Mouse (Mus musculus) spleen, postnatal 36 days (tissue): ENCODE data around the gene Eif2ak3.

ENCODE experiments used
- DNase-seq, 2 experiments: peaks; one replicate each; pipeline ENCODE4 v3.0.0; 2022; ENCODE audit warnings: low spot score in 2 of 2, mixed read lengths in 1 of 2

Eif2ak3 gene

DNA sequence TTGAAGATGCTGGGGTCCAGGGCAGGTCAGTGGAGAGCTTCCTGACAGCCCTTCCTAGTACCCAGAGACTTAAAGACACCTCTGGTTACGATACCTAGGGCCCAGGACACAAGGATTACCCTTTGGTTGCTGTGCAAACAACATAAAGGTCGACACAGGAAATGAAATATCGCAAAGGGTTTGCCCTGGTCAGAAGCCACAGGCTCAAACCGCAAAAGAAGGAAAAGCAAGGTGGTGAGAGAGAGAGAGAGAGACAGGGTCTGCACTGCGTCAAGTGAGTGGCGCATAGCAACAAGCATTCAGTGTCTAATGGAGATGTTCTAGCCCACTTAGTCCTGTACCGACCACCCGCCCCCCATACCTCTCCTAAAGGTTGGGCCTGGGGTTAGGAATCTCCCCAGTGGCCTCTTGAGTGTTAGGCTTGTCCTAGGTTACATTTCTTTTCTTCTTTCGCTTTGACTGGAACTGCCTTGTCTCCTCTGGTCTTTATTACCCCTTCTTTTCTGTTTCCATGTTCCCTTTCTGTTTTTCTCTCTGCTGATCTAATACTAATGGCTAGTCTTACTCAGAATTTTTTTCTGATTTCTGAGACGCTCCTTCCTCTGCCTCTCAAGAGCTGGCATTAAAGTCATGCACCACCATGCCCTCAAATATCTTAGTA is 13.0 kb upstream of the Eif2ak3 start:
- DNase-seq: no peak

DNA sequence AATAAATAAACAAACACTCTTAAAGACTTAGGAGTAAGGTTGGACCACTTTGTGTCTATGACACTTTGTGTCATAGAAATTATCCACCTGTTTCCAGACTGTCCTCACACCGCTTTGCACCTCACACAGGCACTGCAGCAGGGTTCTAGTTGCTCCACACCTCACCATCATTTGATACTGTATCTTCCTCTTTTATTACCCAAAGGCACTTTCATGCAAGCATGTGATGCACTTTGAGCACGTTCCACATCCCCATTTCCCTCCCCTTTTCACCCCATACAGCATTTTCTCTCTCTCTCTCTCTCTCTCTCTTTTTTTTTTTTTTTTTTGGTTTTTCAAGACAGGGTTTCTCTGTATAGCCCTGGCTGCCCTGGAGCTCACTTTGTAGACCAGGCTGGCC is 7.0 kb upstream of the Eif2ak3 start:
- DNase-seq: no peak

DNA sequence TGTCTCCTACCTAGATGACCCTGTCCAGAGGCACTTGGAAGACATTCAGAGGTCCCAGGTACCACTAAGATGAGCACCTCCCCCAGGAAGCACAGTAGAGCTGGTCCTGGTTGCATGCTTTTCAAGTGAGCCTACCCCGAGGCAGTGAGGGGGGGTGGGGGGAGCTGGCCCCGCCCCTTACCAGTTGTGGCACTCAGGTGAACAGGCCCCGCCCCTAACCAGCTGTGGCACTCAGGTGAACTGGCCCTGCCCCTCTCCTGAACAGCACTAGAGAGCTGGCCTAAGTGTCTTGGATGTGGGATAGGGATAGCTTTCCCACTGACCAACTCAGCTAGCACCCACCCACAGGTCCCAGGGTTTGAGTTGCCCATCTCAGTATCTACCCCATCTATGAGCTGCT is 5.8 kb upstream of the Eif2ak3 start:
- no peak for DNase-seq

DNA sequence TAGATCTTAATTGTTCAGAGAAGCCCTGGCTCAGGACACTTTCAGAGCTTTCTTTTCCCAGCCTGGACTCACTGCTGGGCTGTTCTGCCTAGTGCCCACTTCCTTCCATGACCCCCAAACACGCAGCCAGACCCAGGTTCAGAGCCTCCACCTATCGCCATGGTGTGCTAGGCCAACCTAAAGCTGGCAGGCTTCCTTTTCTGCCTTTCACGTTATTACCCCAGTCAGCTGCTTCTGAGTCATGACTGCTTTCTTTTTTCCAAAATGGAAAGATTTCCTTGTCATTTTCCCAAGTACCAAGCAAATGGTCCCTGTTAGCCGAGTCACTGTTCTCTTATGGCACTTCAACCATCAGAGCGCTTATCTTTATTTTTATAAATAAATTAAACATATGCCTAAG is 4.0 kb upstream of the Eif2ak3 start:
- DNase-seq: no peak

GRCm38 (mm10) chr6:70842991-70843390 is 1.3 kb upstream of the Eif2ak3 start:
- no peak for DNase-seq

GRCm38 (mm10) chr6:70844896-70845646 is 756 bp downstream of the Eif2ak3 start:
- DNase-seq: peak; percentile 51 to 54

DNA sequence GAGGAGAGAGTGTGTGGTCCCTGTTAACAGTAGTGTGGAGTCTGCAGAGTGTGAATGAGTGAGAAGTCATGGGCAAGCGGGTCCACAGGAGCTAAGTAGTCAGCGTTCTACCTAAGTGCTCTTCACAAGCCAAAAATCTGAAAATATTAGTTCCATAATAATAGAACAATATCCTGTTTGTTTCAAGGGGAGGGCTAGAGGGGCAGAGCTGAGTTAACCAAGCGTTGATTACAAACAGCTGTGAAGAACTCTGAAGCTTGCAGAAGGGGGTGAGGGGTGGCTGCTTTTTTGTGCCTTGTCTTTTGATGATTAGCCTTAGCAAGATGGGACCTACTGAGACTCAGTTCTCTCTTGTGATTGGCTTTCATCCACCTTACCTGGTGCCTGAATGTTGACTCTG is 3.1 kb downstream of the Eif2ak3 start:
- DNase-seq: peak; percentile 38 to 55

GRCm38 (mm10) chr6:70853371-70853770 is 9.1 kb downstream of the Eif2ak3 start:
- no peak for DNase-seq

DNA sequence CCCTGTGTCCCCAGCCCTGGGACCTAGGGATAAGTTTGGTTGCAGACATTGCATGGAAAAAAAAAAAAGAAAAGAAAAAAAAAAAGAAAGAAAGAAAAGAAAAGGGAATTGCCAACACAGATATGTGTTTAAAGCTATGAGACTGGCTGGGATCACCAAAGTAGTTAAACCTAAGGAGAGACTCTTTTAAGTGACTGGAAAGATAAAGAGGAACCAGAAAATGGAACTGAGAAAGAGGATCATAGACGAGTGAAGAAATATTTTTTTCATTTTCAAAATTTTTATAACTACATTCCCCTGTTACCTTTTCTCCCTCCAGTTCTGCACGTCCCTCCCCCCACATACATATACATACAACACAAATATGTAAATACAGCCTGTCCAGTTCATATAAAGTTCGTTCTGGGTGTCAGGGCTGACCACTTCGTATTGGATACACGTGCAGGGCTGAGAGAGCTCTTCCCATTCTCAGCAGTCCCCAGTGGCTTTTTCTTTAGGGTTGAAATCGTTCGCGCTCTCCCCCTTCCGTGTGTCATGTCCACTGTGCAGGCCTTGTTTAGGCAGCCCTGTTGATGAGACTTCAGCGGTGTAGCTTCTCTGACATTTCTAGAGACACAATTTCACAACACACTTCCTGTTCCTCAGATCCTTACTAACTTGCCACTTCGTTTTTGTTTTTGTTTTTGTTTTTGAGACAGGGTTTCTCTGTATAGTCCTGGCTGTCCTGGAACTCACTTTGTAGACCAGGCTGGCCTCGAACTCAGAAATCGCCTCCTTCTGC is 11.4 kb downstream of the Eif2ak3 start:
- DNase-seq: no peak

DNA sequence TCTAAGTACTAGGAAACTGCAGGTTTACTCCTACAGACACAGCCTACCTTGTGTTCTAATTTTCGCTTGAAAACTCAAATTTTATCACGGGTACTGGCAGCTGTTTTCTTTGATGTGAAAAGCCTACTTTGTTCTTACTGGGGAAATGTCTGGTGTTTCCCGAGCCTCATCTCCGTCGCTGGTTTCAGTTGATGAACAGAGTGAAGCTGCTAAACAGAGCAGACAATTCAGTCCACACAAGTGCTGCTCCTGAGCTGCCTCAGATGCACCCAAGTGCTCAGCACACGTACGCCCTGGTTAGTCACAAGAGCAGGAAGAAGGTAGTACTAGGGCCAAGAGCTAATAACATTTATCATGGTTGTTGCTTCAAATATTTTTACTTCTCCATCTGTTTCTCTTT is 18.4 kb downstream of the Eif2ak3 start:
- DNase-seq: peak; percentile 33 to 36

DNA sequence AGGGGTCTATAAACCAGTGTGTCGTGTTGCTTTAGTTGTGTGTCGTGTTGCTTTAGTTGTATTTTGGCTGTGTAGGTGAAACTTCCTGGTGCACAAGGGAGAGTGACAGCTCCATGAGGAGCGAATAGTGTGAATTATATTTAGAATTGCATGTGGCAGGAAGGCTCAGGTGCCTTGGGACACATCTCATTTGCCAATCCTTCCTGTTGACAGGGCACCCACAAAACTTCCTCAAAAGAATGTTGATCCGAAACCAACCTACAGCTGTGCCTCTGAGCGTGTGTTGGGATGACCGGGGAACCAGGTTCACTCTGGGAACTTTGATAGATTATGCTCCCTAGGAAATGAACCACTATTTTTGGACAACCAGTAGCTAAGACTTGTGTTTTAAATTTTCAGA is 20.0 kb downstream of the Eif2ak3 start:
- DNase-seq: peak; percentile 52 to 63

- no peak for DNase-seq
Observed at GRCm38 (mm10) chr6:70866761-70867160, 22.4 kb downstream of the Eif2ak3 start.

DNA sequence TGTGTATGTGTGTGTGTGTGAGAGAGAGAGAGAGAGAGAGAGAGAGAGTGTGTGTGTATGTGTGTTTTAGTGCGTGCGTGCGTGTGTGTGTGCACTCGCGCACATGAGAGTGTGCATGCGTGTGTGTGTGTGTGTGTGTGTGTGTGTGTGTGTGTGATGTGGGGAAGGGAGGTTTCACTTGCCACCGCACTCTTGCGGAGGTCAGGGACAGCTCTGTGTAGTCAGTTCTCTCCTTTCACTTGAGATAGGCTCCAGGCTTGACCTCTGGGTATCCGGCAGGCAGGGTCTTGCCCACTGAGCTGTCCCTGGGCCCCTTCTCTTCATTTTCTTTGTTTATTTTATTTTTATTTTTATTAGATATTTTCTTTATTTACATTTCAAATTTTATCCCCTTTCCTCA is 23.0 kb downstream of the Eif2ak3 start:
- DNase-seq: no peak

GRCm38 (mm10) chr6:70871511-70871980 is 27.2 kb downstream of the Eif2ak3 start:
- peak; percentile 47 to 62 for DNase-seq

DNA sequence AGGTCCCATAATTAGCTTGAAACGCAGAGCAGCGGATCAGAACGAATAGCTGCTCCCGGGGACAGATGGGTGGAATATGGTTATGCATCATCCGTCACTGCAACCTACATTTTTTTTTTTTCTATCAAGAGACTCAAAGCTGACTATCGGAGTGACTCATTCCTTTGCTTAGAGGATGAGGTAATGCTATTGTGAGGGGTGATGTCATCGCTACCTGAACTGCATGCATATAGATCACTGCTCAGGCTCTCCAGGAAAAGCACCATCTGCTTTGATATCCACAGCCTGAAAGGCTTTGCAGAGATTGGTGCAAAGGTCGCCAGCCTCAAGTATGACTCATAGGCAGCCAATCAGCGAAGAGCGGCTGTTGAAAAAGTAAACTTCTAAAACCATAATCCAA is 27.8 kb downstream of the Eif2ak3 start:
- DNase-seq: peak in 1 of 2 experiments; percentile 18

DNA sequence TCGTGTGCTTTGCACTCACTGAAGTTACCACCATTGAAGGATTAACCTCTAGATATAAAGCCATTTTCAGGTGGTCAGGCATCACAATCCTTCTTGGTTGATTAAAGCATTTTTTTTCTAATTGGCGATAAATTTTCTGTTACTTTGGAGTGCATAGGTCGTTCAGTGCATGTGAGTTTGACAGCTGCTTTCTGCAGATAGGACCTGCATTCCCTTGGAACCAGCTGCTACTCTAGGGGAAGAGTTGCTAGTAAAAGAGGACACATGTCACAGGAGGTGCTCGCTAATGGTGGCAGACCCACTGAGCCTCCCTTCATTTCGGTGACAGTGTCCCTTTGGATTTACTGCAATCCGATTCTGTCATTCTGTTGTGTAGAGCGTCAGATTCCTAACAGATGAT is 28.3 kb downstream of the Eif2ak3 start:
- no peak for DNase-seq

DNA sequence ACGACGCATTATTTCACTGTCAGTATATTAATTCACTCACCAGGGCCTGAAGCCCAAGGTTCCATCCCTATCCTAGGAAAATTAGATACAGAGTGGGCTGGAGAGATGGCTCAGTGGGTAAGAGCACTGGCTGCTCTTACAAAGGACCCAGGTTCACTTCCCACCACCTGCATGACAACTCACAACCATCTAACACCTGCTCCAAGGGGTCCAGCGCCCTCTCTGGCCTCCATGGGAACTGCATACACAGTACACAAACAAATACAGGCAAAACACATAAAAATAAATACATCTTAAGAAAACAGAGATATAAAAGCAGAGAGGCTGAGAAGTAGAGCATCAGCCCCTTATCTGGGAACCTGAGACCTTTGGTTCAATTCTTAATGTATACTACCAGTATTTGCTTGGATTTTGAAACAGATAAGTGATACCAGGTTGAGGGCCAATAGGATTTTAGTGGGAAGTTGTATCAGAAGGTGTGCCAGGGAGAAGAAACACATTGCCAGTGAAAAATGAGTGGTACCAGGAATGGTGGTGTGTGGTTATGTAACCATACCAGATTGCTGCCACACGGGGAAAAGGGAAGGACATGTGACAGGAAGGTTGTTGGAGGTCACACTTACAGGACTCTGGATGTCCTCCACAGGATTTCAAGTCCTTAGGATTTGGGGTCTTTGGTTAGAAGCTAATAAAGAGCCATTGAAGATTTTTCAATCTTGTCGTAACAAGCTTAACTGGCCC is 29.9 kb downstream of the Eif2ak3 start:
- no peak for DNase-seq

GRCm38 (mm10) chr6:70875017-70875416 is 30.7 kb downstream of the Eif2ak3 start:
- no peak for DNase-seq

GRCm38 (mm10) chr6:70880714-70881304 is 36.5 kb downstream of the Eif2ak3 start:
- peak; percentile 57 to 69 for DNase-seq

- no peak for DNase-seq
Observed at GRCm38 (mm10) chr6:70887993-70888392, 43.7 kb downstream of the Eif2ak3 start.

DNA sequence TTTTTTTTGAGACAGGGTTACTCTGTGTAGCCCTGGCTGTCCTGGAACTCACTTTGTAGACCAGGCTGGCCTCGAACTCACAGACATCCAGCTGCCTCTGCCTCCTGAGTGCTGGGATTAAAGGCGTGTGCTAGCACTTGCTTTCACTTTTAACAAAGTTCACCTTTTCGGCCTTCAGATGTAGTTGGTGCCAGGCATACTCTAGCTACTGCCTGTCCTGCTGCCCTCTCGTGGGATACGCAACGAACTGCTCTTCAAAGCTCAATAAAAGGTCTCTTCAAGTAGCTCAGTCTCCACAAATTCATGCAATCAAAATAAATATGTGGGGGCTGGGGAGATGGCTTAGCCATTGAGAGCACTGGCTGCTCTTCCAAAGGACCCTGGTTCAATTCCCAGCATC is 53.9 kb downstream of the Eif2ak3 start:
- no peak for DNase-seq
